Mouse (Mus musculus) megakaryocyte, embryonic 14.5 days (primary cell): ENCODE measurements around the gene Rnf167. TPM values are rescaled to one million over a fixed set of nuclear protein-coding genes. Genes with fewer than 3 reads are reported as not detected.
A peak's percentile ranks its signal among the peaks of the same experiment; 100 is the strongest.

Source experiments
- H3K27me3 ChIP-seq: replicated peaks from 2 replicates; pipeline ENCODE3; 2012; ENCODE audit warnings: inconsistent platforms
- H3K36me3 ChIP-seq: replicated peaks from 2 replicates; pipeline ENCODE3; 2012; ENCODE audit warnings: low read length, inconsistent platforms, mixed read lengths
- H3K4me1 ChIP-seq: 2 replicates; pipeline ENCODE4 v1.6.1; 2012; ENCODE audit warnings: inconsistent platforms
- H3K4me3 ChIP-seq: replicated peaks from 2 replicates; pipeline ENCODE3; 2012; ENCODE audit warnings: moderate library complexity, mild to moderate bottlenecking, inconsistent platforms
- H3K9me3 ChIP-seq: 2 replicates; pipeline ENCODE4 v1.6.1; 2012; ENCODE audit warnings: inconsistent platforms
- FLI1 ChIP-seq: IDR thresholded peaks from 2 replicates; pipeline ENCODE4 v1.6.1; 2012; ENCODE audit warnings: low read length, inconsistent platforms, mixed read lengths
- GATA1 ChIP-seq: IDR thresholded peaks from 3 replicates; pipeline ENCODE4 v1.6.1; 2012; ENCODE audit warnings: mixed read lengths, low read length, inconsistent platforms, borderline replicate concordance
- polyA plus RNA-seq: library from polyadenylated mRNA; stranded (reverse); fragments of >175 nt; gene quantifications from 2 replicates; pipeline ENCODE4 v1.2.3, GENCODE M21; 2012; ENCODE audit warnings: low replicate concordance; ENCODE audit not compliant: insufficient read depth

The Rnf167 gene
- polyA plus RNA-seq, 1 experiment = 102 TPM

DNA sequence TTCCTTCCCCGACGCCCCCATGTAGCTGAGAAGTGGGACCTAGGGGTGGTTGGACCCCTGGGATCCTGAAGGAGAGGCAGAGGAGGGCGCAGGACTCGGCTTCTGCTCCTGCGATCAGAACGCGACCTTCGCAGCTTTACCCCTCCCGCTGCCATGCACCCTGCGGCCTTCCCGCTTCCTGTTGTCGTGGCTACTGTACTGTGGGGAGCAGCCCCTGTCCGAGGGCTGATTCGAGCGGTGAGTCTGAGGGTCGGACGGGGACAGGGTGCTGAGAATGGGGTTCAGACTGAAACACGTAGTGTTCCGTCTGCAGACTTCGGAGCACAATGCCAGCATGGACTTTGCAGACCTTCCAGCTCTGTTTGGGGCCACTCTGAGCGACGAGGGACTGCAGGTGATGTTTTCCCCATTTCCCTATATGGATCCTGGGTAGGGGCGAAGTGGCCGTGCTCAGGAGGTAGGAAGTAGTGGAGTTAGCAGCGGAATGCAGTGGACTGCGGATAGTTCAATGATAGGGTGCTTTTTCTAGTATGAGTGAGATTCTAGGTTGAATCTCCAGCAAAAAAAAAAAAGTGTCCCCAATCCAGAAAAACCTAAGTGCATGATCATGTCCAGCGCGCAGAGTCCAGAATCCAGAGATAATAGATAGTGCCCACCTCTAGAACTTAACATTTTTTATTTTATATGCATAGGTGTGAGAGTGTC, 833 bp downstream of the Rnf167 start:
- H3K27me3 ChIP-seq = no peaks in the 10 kb centered on the region
- H3K4me1 ChIP-seq = peaks cover 78% of the 10 kb centered on the region
- no peaks in the 10 kb centered on the region for H3K9me3 ChIP-seq
- TF ChIP-seq FLI1 (0 out of 2 replicates have a peak, but pooled peaks have one; percentile 2), GATA1 (no peak)
- peak overlapping the region; percentile 93 for H3K4me3 ChIP-seq
- peaks cover 86% of the 10 kb centered on the region for H3K36me3 ChIP-seq

GRCm38 (mm10) chr11:70648512-70648911, 1.5 kb downstream of the Rnf167 start:
- H3K4me1 ChIP-seq = peaks cover 73% of the 10 kb centered on the region
- no peak for TF ChIP-seq GATA1
- no peak for TF ChIP-seq FLI1
- no peaks in the 10 kb centered on the region for H3K9me3 ChIP-seq
- no peaks in the 10 kb centered on the region for H3K27me3 ChIP-seq
- peaks cover 84% of the 10 kb centered on the region for H3K36me3 ChIP-seq
- peak overlapping the region; percentile 93 for H3K4me3 ChIP-seq

GRCm38 (mm10) chr11:70649185-70649734, 2.2 kb downstream of the Rnf167 start:
- Histone ChIP-seq H3K4me1 (peaks cover 68% of the 10 kb centered on the region), H3K9me3 (no peaks in the 10 kb centered on the region), H3K4me3 (peak overlapping the region; percentile 93), H3K36me3 (peaks cover 79% of the 10 kb centered on the region), H3K27me3 (no peaks in the 10 kb centered on the region)
- TF ChIP-seq FLI1 (no peak), GATA1 (no peak)

DNA sequence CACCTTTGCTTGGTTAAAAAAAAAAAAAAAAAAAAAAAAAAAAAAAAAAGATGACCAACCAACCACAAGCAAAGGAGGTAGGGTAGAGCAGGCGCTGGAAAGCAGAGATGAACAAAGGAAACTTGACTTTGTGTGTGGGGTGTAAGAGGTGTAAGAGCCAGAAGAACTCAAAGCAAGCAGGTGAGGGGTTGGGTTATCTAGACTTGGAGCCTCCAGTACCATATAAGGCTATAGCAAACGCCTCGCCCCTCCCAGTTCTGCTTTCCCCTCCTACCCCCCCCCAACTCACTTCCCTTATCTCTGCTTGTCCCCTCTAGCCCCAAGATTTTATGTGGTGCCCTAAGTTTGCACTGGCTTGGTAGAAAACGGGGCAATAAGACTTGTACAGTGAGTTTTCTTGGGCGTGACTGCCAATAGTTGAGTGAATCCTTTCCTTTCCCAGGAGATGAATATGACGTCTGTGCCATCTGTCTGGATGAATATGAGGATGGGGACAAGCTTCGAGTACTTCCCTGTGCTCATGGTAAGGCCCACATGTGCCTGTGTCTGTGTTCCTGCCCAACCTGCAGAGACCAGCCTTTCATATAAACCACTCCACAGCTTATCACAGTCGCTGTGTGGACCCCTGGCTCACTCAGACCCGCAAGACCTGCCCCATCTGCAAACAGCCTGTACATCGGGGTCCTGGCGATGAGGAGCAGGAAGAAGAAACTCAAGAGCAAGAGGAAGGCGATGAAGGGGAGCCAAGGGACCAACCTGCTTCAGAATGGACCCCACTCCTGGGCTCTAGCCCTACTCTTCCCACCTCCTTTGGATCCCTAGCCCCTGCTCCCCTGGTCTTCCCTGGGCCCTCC, 3.5 kb downstream of the Rnf167 start:
- Histone ChIP-seq H3K4me3 (peak overlapping the region; percentile 100), H3K9me3 (no peaks in the 10 kb centered on the region), H3K4me1 (peaks cover 60% of the 10 kb centered on the region), H3K27me3 (no peaks in the 10 kb centered on the region), H3K36me3 (peaks cover 66% of the 10 kb centered on the region)
- no peak for TF ChIP-seq FLI1
- no peak for TF ChIP-seq GATA1

DNA sequence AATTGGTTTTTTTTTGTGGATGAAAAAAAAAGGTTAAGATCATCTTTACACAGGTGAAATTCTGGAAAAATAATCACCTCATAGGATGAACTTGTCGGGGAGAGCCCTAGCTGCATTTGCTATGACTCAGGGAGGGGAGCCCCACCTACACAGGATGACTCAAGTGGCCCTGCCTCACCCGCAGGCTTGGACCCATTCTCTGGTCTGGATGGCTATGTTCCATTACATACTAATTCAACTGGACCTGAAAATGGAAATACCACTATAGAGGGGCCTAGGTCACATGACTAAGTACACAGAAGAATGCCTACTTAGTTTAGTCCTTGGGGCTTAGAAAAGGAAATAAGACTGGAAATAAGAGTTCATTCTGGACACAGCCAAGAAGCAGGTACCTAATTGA, 4.4 kb downstream of the Rnf167 start:
- peak overlapping the region; percentile 100 for H3K4me3 ChIP-seq
- peaks cover 59% of the 10 kb centered on the region for H3K36me3 ChIP-seq
- peaks cover 61% of the 10 kb centered on the region for H3K4me1 ChIP-seq
- no peak for TF ChIP-seq GATA1
- no peak for TF ChIP-seq FLI1
- H3K27me3 ChIP-seq = no peaks in the 10 kb centered on the region
- H3K9me3 ChIP-seq = no peaks in the 10 kb centered on the region

- H3K4me1 ChIP-seq = peaks cover 66% of the 10 kb centered on the region
- H3K27me3 ChIP-seq = no peaks in the 10 kb centered on the region
- H3K9me3 ChIP-seq = no peaks in the 10 kb centered on the region
- TF ChIP-seq FLI1 (no peak), GATA1 (no peak)
- peaks cover 59% of the 10 kb centered on the region for H3K36me3 ChIP-seq
- peak overlapping the region; percentile 100 for H3K4me3 ChIP-seq
Observed at GRCm38 (mm10) chr11:70652029-70652883, 5.2 kb downstream of the Rnf167 start.

DNA sequence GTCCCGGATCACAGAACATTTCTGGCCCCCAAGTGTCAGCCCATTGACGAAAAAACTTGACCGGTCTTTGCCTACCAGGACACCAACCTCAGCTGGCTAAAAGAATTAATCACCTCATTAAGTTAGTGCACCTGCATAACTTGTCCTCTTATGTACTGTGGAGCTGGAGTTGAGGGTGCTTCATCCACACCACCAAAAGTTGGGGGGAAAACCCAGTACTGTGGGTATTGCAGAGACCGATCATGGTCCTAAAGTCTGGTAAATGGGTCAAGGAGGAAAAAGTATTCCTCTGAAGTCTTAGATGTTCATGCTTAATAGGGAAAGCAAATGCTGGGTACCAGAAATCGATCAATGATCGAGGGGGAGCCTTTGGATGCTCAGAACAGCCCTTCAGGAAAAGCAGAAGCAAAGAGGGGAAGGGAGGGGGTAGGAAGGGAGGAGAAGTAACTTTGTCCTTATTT, 5.9 kb downstream of the Rnf167 start:
- Histone ChIP-seq H3K4me3 (peak overlapping the region; percentile 100), H3K4me1 (peaks cover 73% of the 10 kb centered on the region), H3K27me3 (no peaks in the 10 kb centered on the region), H3K9me3 (no peaks in the 10 kb centered on the region), H3K36me3 (peaks cover 56% of the 10 kb centered on the region)
- TF ChIP-seq GATA1 = no peak
- no peak for TF ChIP-seq FLI1

DNA sequence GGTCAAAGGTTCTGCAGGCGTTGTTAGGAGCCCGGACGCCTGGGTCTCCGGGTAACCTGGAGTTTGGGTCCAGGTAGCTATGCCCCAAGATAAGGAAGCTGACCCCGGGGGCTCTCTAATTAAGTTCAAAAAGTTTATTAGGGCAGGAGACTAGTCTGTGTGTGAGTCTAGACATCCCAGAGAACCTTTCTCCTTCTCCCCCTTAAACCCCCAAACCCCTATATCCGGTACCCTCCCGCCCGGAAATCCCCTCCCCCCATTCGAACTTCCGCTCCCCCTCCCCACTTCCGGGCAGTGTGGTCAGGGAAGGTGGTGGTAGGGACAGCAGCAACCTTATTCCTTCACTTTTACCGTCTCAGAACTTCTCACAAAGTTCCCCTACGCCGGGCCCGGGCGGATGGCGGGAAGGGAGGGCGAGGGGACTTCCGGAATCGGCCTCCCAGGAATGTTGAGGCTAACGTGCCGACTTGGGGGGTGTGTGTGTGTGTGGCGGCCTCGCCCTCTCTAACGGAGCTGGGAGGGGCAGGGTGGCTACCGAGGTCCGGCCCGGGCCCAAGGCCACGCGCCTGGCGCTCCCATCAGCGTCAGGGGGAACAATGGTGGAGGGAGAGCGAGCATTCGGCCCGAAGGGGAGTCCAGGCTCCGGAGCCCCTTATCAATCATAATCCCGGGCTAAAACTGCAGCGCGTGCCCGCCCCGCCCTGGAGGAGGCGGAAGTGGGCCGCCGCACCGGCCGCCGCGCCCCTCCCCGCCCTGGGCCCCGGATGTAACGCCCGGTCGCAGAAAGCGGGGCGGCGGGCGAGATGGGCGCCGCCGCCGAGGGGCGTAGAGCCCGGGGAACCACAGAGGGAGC, 6.5 kb downstream of the Rnf167 start:
- H3K4me3 ChIP-seq = peak overlapping the region; percentile 100
- H3K27me3 ChIP-seq = no peaks in the 10 kb centered on the region
- TF ChIP-seq GATA1 = no peak
- 0 out of 2 replicates have a peak, but pooled peaks have one; percentile 50 for TF ChIP-seq FLI1
- H3K4me1 ChIP-seq = peaks cover 78% of the 10 kb centered on the region
- no peaks in the 10 kb centered on the region for H3K9me3 ChIP-seq
- peaks cover 50% of the 10 kb centered on the region for H3K36me3 ChIP-seq
